Mouse (Mus musculus) WW6 (cell line): ENCODE measurements around the gene Slc9a4.
"Not testable (repeated sequence)": the region's sequence is repeated elsewhere in the genome, so short reads cannot be mapped to it uniquely, and the experiment has no call there.

Experiments
- DNase-seq: peaks from one replicate; pipeline ENCODE4 v3.0.0-alpha.2; 2013; ENCODE audit warnings: low read depth, low spot score

Gene Slc9a4

GRCm38 (mm10) chr1:40650803-40651497 lies 71.1 kb downstream of the Slc9a4 start:
- DNase-seq, result no peak

DNA sequence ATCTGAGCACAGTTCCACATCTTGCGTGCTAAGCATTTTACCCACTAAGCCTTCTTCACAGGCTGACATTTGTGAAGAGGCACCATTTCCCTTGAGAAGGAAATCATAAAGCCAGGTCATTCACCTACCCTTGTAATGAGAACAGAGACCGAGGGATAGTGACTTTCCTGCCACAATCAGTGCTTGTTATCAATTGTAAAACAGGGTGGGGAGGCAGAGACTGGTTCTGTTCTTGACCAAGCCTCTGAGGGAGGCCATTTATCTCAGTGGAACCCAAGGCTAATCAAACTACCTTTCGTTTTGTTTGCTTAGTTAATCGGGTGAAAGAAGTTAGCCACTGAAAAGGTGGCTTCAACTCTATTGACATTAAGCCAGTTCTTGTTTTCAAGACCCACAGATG lies 77.2 kb downstream of the Slc9a4 start:
- DNase-seq, result no peak

GRCm38 (mm10) chr1:40657978-40658496 lies 78.2 kb downstream of the Slc9a4 start:
- no peak for DNase-seq

- no peak for DNase-seq
Observed at GRCm38 (mm10) chr1:40659017-40659416, 79.1 kb downstream of the Slc9a4 start.

DNA sequence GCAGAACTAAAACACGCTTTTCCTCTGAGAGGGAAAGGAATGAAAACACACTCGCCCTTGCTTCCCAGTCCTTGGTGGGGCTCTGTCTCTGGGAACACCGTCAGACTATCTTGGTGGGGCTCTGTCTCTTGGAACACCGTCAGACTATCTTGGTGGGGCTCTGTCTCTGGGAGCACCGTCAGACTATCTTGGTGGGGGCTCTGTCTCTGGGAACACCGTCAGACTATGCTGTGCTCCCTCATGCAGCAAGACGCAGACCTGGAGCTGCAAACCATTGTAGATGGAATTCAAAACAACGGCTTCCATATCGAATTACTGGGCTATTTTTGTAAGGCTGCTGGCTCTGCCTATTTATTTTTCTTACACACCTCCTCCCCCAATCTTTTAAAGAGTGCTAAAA lies 79.6 kb downstream of the Slc9a4 start:
- DNase-seq, result no peak

GRCm38 (mm10) chr1:40660838-40661237 lies 81.0 kb downstream of the Slc9a4 start:
- no peak for DNase-seq

GRCm38 (mm10) chr1:40665401-40666370 lies 85.8 kb downstream of the Slc9a4 start:
- no peak for DNase-seq

- DNase-seq, result not testable (repeated sequence)
Observed at GRCm38 (mm10) chr1:40667442-40667841, 87.6 kb downstream of the Slc9a4 start.

DNA sequence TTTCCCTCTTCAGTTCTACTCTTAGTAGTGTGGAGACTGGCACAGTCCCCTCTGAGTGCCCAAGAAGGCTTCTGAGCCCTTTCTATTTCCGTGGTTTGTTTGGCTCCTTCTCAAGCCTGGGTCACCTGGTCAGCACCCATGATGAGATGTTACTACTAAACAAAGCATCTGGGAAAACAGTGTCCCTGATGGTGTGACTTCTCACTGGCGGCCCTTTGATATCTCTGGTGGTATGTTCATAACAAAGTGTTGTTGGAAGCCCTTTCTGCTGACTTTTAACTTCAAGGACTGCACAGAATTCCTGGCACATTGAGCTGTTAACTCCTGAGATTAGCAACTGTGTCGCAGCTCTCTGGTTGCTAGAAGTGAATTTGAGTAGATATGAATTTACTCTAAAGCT lies 90.1 kb downstream of the Slc9a4 start:
- no peak for DNase-seq

DNA sequence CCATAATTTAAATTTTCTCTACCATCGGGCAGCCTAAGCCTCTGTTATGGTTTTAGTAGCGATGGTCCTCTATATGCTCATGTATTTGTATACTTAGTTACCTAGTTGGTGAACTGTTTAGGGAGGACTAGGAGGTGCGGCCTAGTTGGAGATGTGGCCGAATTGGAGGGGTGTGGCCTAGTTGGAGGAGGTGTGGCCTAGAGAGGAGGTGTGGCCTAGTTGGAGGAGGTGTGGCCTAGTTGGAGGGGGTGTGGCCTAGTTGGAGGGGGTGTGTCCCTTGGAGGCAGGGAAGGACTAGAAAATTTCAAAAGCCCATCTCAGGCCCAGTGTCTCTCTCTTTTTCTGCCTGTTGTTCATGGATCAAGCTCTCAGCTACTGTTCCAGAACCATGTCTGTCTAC lies 91.6 kb downstream of the Slc9a4 start:
- no peak for DNase-seq

DNA sequence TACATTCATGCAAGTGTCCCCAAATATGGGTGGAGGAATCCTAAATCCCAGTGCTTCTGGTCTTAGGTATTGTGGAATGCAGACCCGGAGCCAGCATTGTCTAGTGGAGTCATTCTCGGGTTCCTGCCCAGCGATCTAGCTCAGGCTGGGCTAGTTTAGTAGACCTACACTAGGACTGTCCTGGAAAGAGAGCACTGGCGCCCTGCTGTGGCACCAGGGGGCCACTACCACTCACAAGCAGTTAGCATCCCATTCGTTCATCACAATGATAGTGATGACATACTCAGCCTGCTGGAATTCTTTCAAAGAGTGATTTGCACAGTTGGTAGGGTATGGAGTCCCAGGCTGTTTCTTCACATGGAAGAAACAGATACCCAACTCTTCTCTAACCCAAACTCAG lies 97.4 kb downstream of the Slc9a4 start:
- DNase-seq, result no peak
